Mouse (Mus musculus) olfactory bulb, adult 2 months (tissue): ENCODE measurements around the gene Ak9.

Experiments used
- CTCF ChIP-seq: fragments of 200-500 bp; IDR thresholded peaks from 2 replicates; pipeline ENCODE4 v1.5.1; 2012; ENCODE audit warnings: low read depth, mild to moderate bottlenecking, low read length, moderate library complexity; ENCODE audit not compliant: insufficient read depth
- POLR2A ChIP-seq: fragments of 200-500 bp; IDR thresholded peaks from 2 replicates; pipeline ENCODE4 v1.6.1; 2012; ENCODE audit warnings: mild to moderate bottlenecking, low read depth, low read length, moderate library complexity; ENCODE audit not compliant: insufficient read depth

- TF ChIP-seq CTCF, result no peak
- peak; percentile 84 for TF ChIP-seq POLR2A
These were observed 146.4 kb downstream of the Ak9 start, which contains the start of gene Zbtb24 for GRCm38 (mm10) chr10:41450137-41450670.
